Mouse (Mus musculus): Measurements from ENCODE around the gene Platr17. TPM values are rescaled to one million over a fixed set of nuclear protein-coding genes. Genes with fewer than 3 reads are reported as not detected.
"Not testable (repeated sequence)": the region's sequence is repeated elsewhere in the genome, so short reads cannot be mapped to it uniquely, and the experiment has no call there.

The Platr17 gene
- polyA plus RNA-seq, 1 experiment from 2014 or later, result 1.2 TPM

DNA sequence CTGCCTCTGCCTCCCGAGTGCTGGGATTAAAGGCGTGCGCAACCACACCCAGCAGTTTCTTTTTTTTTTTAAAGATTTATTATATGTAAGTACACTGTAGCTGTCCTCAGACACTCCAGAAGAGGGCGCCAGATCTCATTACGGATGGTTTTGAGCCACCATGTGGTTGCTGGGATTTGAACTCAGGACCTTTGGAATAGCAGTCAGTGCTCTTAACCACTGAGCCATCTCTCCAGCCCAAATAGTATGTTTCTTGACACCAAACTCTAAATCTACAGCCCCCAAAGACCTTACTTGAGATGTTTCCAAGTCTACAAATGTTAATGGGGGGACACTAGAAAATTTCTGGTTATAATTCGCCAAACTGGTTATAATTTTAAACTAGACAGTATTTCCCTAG lies 13.0 kb upstream of the Platr17 start:
- H3K27ac ChIP-seq (replicated peaks); ATAC-seq (ENCODE audit: low FRiP score); H3K9ac ChIP-seq (replicated peaks); H3K4me3 ChIP-seq (replicated peaks); H3K4me2 ChIP-seq; H3K27me3 ChIP-seq (replicated peaks); H3K36me3 ChIP-seq; H3K9me3 ChIP-seq (replicated peaks): not testable (repeated sequence)
- peaks cover 11% of the 10 kb centered on the region for H3K4me1 ChIP-seq
- 77% methylated on average over 6 of the region's 6 CpGs for WGBS

DNA sequence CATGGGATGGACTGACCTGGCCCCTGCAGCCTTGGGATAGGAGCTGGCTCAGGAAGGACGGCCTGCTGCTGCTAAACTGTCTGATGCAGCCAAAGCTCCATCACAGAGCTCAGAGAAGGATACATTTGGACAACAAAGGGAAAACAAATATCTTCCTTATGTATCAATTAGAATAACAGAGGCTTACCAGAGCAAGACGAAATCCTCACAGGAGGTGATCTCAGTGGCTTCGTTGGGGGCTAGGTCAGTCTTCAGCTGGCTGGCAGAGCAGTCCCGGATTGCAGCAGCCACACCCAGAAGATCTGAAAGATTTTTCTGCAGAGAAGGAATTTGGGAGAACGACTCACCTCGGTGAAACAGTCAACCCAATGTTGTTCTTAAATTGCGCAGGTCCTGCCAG lies 12.5 kb upstream of the Platr17 start:
- no peak overlapping the region for H3K9ac ChIP-seq (replicated peaks)
- no peak for ATAC-seq (ENCODE audit: low FRiP score)
- no peaks in the 10 kb centered on the region for H3K9me3 ChIP-seq (replicated peaks)
- H3K4me3 ChIP-seq (replicated peaks), result no peak overlapping the region
- peaks cover 11% of the 10 kb centered on the region for H3K4me1 ChIP-seq
- no peaks in the 10 kb centered on the region for H3K36me3 ChIP-seq
- no peak overlapping the region for H3K4me2 ChIP-seq
- 26% methylated on average over 7 of the region's 7 CpGs for WGBS
- no peak overlapping the region for H3K27ac ChIP-seq (replicated peaks)
- no peaks in the 10 kb centered on the region for H3K27me3 ChIP-seq (replicated peaks)

DNA sequence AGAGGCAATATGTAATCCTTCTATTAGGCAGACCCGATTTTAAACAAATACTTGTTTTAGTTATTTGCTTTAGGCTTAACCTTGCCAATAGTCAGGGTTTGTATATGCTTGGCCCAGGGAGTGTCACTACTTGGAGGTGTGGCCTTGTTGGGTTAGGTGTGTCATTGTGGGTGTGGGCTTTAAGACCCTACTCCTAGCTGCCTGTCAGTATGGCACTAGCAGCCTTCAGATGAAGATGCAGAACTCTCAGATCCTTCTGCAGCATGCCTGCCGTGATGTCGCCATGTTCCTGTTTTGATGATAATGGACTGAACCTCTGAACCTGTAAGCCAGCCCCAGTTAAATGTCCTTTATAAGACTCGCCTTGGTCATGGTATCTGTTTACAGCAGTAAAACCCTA lies 11.9 kb upstream of the Platr17 start:
- H3K4me2 ChIP-seq; H3K4me3 ChIP-seq (replicated peaks); H3K9ac ChIP-seq (replicated peaks); H3K9me3 ChIP-seq (replicated peaks); H3K36me3 ChIP-seq; H3K27ac ChIP-seq (replicated peaks); ATAC-seq (ENCODE audit: low FRiP score); H3K27me3 ChIP-seq (replicated peaks): not testable (repeated sequence)
- WGBS, result 80% methylated on average over 4 of the region's 4 CpGs
- H3K4me1 ChIP-seq, result peaks cover 11% of the 10 kb centered on the region

GRCm38 (mm10) chr17:33897114-33897794 lies 7.7 kb upstream of the Platr17 start:
- Histone ChIP-seq H3K27me3 (replicated peaks) (no peaks in the 10 kb centered on the region), H3K4me2 (no peak overlapping the region), H3K4me1 (no peaks in the 10 kb centered on the region), H3K4me3 (replicated peaks) (no peak overlapping the region), H3K9ac (replicated peaks) (no peak overlapping the region), H3K36me3 (no peaks in the 10 kb centered on the region), H3K27ac (replicated peaks) (no peak overlapping the region), H3K9me3 (replicated peaks) (no peaks in the 10 kb centered on the region)
- WGBS, result 47% methylated on average over 6 of the region's 6 CpGs
- no peak for ATAC-seq (ENCODE audit: low FRiP score)

GRCm38 (mm10) chr17:33898193-33898592 lies 6.7 kb upstream of the Platr17 start:
- not testable (repeated sequence) for ATAC-seq (ENCODE audit: low FRiP score); H3K4me2 ChIP-seq
- WGBS, result 83% methylated on average over 4 of the region's 4 CpGs

DNA sequence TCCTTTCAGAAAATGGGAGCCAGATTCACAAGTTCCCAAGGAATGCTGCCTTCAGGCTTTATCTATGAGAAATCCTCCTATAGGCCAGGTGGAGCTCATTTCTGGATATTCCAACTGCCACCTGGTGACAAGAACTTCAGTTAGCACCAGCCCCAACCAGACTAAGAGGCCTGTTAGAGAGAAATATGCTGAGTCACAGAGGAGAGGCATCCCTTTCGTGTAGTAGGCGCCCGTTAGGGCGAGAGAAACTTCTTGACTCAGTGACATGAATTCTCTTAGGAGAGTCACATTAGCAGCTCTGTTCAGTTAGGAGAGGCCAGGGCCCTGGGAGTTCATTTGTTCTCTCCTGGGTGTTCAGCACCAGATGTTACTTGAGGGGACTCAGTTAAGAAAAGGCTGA lies 5.3 kb upstream of the Platr17 start:
- H3K4me1 ChIP-seq, result no peaks in the 10 kb centered on the region
- H3K27ac ChIP-seq (replicated peaks), result no peak overlapping the region
- no peak for ATAC-seq (ENCODE audit: low FRiP score)
- H3K9me3 ChIP-seq (replicated peaks), result no peaks in the 10 kb centered on the region
- H3K4me3 ChIP-seq (replicated peaks), result no peak overlapping the region
- H3K9ac ChIP-seq (replicated peaks), result no peak overlapping the region
- no peak overlapping the region for H3K4me2 ChIP-seq
- no peaks in the 10 kb centered on the region for H3K27me3 ChIP-seq (replicated peaks)
- 68% methylated on average over 4 of the region's 4 CpGs for WGBS
- H3K36me3 ChIP-seq, result no peaks in the 10 kb centered on the region

More at GRCm38 (mm10) chr17:33898193-33898592, 6.7 kb upstream of the Platr17 start:
- not testable (repeated sequence) for H3K9me3 ChIP-seq (replicated peaks); H3K4me1 ChIP-seq; H3K36me3 ChIP-seq; H3K27me3 ChIP-seq (replicated peaks); H3K4me3 ChIP-seq (replicated peaks); H3K27ac ChIP-seq (replicated peaks); H3K9ac ChIP-seq (replicated peaks)

DNA sequence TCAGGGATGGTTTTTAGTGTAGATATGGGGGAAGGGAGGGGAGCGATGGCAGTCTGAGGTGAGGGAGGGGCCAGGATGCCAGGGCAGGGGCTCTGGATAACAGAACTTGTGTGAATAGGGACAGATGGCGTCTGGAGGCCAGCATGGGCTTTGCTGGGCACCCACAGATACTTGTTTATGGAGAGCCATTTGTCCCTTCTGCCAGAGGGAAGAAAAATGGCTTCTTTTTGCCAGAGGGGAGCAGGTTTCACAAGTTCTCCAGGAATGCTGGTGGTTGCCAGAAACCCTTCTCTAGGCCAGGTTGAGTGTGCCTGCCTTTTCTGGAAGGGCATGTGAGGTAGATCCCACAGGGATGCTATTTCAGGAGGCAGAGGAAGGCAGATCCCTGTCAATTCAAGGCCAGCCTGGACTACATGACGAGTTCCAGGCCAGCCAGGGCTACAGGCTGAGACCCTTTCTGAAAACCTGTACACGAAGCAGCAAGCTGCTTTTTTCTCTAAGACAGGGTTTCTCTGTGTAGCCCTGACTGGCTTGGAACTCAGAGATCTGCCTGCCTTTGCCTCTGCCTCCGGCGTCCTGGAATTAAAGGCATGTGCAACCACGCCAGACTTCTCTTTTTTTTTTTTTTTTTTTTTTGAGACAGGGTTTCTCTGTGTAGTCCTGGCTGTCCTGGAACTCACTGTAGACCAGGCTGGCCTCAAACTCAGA lies 4.5 kb upstream of the Platr17 start:
- H3K27ac ChIP-seq (replicated peaks), result no peak overlapping the region
- H3K4me2 ChIP-seq, result no peak overlapping the region
- H3K9me3 ChIP-seq (replicated peaks), result no peaks in the 10 kb centered on the region
- H3K36me3 ChIP-seq, result no peaks in the 10 kb centered on the region
- WGBS, result 78% methylated on average over 7 of the region's 7 CpGs
- no peaks in the 10 kb centered on the region for H3K27me3 ChIP-seq (replicated peaks)
- no peak overlapping the region for H3K9ac ChIP-seq (replicated peaks)
- no peaks in the 10 kb centered on the region for H3K4me1 ChIP-seq
- no peak for ATAC-seq (ENCODE audit: low FRiP score)
- H3K4me3 ChIP-seq (replicated peaks), result no peak overlapping the region

GRCm38 (mm10) chr17:33900989-33901314 lies 4.0 kb upstream of the Platr17 start:
- H3K4me3 ChIP-seq (replicated peaks), result no peak overlapping the region
- H3K4me1 ChIP-seq, result no peaks in the 10 kb centered on the region
- H3K27me3 ChIP-seq (replicated peaks), result no peaks in the 10 kb centered on the region
- no peaks in the 10 kb centered on the region for H3K9me3 ChIP-seq (replicated peaks)
- H3K36me3 ChIP-seq, result no peaks in the 10 kb centered on the region
- 88% methylated on average over 4 of the region's 4 CpGs for WGBS
- H3K27ac ChIP-seq (replicated peaks), result no peak overlapping the region
- no peak overlapping the region for H3K9ac ChIP-seq (replicated peaks)
- H3K4me2 ChIP-seq, result no peak overlapping the region
- ATAC-seq (ENCODE audit: low FRiP score), result no peak

DNA sequence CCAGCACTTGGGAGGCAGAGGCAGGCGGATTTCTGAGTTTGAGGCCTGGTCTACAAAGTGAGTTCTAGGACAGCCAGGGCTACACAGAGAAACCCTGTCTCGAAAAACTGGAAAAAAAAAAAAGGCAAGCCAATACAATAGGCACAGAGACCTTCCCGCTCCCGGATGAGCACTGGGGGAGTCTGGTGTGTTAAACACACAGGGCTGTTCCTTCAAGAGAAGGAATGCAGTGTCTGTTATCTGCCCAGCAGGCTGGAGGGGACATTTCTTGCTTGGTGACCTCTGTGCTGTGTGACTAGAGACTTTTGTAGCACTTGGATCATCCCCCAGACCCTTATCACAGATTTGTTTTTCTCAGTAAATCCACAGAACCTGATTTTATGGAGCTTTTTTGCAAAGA lies 3.3 kb upstream of the Platr17 start:
- Histone ChIP-seq H3K36me3 (no peaks in the 10 kb centered on the region), H3K9me3 (replicated peaks) (no peaks in the 10 kb centered on the region), H3K4me3 (replicated peaks) (no peak overlapping the region), H3K27ac (replicated peaks) (no peak overlapping the region), H3K4me2 (no peak overlapping the region), H3K4me1 (no peaks in the 10 kb centered on the region), H3K9ac (replicated peaks) (no peak overlapping the region), H3K27me3 (replicated peaks) (no peaks in the 10 kb centered on the region)
- no peak for ATAC-seq (ENCODE audit: low FRiP score)
- WGBS, result 65% methylated on average over 4 of the region's 4 CpGs

DNA sequence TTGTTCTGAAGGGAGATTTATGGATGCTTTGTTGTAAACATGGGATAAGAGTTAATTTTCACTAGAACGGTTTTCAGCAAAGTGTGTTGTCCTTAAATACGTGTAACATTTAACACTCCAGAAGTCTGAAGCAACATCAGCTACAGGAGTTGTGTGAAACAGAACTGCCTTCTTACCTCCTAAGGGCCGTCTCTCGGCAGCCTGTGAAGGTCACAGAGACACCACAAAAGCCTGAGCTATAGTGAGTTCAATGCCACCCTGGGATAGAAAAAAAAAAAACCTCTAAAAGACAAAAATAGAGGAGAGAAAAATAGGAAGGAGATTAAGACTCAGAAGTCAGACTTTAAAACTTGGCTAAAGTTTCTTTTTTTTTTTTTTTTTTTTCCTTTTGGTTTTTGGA lies 2.9 kb upstream of the Platr17 start:
- Histone ChIP-seq H3K36me3 (no peaks in the 10 kb centered on the region), H3K4me2 (no peak overlapping the region), H3K4me3 (replicated peaks) (no peak overlapping the region), H3K9me3 (replicated peaks) (no peaks in the 10 kb centered on the region), H3K9ac (replicated peaks) (no peak overlapping the region), H3K4me1 (no peaks in the 10 kb centered on the region), H3K27ac (replicated peaks) (no peak overlapping the region), H3K27me3 (replicated peaks) (no peaks in the 10 kb centered on the region)
- WGBS, result 42% methylated on average over 4 of the region's 4 CpGs
- ATAC-seq (ENCODE audit: low FRiP score), result no peak

GRCm38 (mm10) chr17:33902491-33902890 lies 2.4 kb upstream of the Platr17 start:
- Histone ChIP-seq H3K27ac (replicated peaks) (no peak overlapping the region), H3K27me3 (replicated peaks) (no peaks in the 10 kb centered on the region), H3K4me1 (peaks cover 1% of the 10 kb centered on the region), H3K9me3 (replicated peaks) (no peaks in the 10 kb centered on the region), H3K4me2 (no peak overlapping the region), H3K9ac (replicated peaks) (no peak overlapping the region), H3K36me3 (no peaks in the 10 kb centered on the region), H3K4me3 (replicated peaks) (no peak overlapping the region)
- 91% methylated on average over 7 of the region's 7 CpGs for WGBS
- ATAC-seq (ENCODE audit: low FRiP score), result no peak

DNA sequence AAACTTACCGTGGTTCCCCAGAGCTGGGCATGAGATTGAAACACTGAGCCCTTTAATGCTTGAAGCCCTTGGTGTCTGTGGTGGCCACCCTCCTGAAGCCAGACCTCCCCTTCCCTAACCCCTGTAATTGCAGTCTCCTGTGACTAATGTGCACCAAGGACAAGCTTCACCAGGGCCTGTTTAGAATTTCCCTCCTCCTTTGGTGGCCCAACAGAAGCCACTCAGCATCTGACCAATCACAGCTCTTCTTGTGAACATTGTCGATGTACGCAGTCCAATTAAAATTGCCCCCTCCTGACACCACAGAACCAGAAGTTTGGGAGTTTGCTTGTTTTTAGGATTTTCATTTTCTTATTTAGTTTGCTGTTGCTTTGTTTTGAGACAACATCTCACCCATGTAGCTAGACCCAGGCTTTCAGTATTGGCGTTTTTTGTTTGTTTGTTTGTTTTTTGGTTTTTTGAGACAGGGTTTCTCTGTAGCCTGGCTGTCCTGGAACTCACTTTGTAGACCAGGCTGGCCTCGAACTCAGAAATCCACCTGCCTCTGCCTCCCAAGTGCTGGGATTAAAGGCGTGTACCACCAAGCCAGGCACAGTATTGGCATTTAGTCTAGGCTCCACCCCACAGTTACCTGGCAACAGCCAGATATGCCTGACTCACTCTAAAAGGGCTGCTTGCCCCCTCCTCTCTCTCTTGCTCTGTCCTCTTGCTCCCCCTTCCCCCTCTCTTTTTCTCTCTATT lies 854 bp upstream of the Platr17 start:
- not testable (repeated sequence) for H3K4me3 ChIP-seq (replicated peaks); ATAC-seq (ENCODE audit: low FRiP score); H3K4me1 ChIP-seq; H3K9ac ChIP-seq (replicated peaks); H3K4me2 ChIP-seq; H3K9me3 ChIP-seq (replicated peaks); H3K27ac ChIP-seq (replicated peaks); H3K27me3 ChIP-seq (replicated peaks); H3K36me3 ChIP-seq
- 77% methylated on average over 6 of the region's 6 CpGs for WGBS
